Mouse (Mus musculus): Measurements from ENCODE around the gene Hoxa2. TPM values are rescaled to one million over a fixed set of nuclear protein-coding genes. Genes with fewer than 3 reads are reported as not detected.

The Hoxa2 gene
- total RNA-seq, 1 experiment, result 0.27 TPM

- TF ChIP-seq HCFC1 (IDR thresholded peaks at IDR 0.05; ENCODE audit: borderline replicate concordance, insufficient read depth, low read length) (no peak), MAFK (IDR thresholded peaks at IDR 0.05; ENCODE audit: insufficient read depth, low read depth, low read length) (no peak), ZC3H11A (IDR thresholded peaks at IDR 0.05; ENCODE audit: borderline replicate concordance, low read depth, low read length) (no peak), CHD2 (IDR thresholded peaks at IDR 0.05; ENCODE audit: low read depth, low read length) (no peak), ZNF384 (IDR thresholded peaks at IDR 0.05; ENCODE audit: low read depth, low read length) (no peak)
- in situ Hi-C loops (cut with MboI; ENCODE audit: low sequenced_read_pairs in 2 of 2, unreplicated experiment in 2 of 2), result loop anchor here in 1 of 2 experiments (10.0 kb wide), 1 partner anchor 141 kb away; the partner anchor contains the start of gene Evx1
- peaks cover 2 to 3% of the 10 kb centered on the region in 2 experiments; a peak in 1 of 4 replicates for H3K4me1 ChIP-seq (ENCODE audit: control insufficient read depth in 2 of 2, insufficient read depth in 2 of 2, low read length in 2 of 2, poor library complexity in 1 of 2)
- no peak overlapping the region for H3K4me3 ChIP-seq (ENCODE audit: insufficient read depth in 1 of 2, low read depth in 1 of 2, low read length in 2 of 2, poor library complexity in 1 of 2, severe bottlenecking in 1 of 2)
- no peaks in the 10 kb centered on the region for H3K36me3 ChIP-seq (ENCODE audit: control insufficient read depth, insufficient read depth, low read length, poor library complexity, severe bottlenecking)
- DNase-seq (ENCODE audit: low read depth, low spot score), result no peak
- H3K27ac ChIP-seq (ENCODE audit: insufficient read depth, low read depth, low read length, poor library complexity, severe bottlenecking), result no peak overlapping the region
- no peaks in the 10 kb centered on the region for H3K9me3 ChIP-seq (ENCODE audit: control insufficient read depth, insufficient read depth, low read depth, low read length)
- H3K9ac ChIP-seq (ENCODE audit: insufficient read depth, low read depth, low read length, poor library complexity, severe bottlenecking), result no peak overlapping the region
These were observed 9.0 kb upstream of the Hoxa2 start for GRCm38 (mm10) chr6:52173648-52174047.

- peak overlapping the region; percentile 50; the same call in 1 of the 2 replicates for H3K9ac ChIP-seq (ENCODE audit: insufficient read depth, low read depth, low read length, poor library complexity, severe bottlenecking)
- H3K4me1 ChIP-seq (ENCODE audit: control insufficient read depth in 2 of 2, insufficient read depth in 2 of 2, low read length in 2 of 2, poor library complexity in 1 of 2), result peaks cover 2 to 3% of the 10 kb centered on the region in 2 experiments; a peak in 1 of 4 replicates
- peak overlapping the region; percentile 58 to 61 for H3K4me3 ChIP-seq (ENCODE audit: insufficient read depth in 1 of 2, low read depth in 1 of 2, low read length in 2 of 2, poor library complexity in 1 of 2, severe bottlenecking in 1 of 2)
- no peaks in the 10 kb centered on the region for H3K9me3 ChIP-seq (ENCODE audit: control insufficient read depth, insufficient read depth, low read depth, low read length)
- TF ChIP-seq ZNF384 (IDR thresholded peaks at IDR 0.05; ENCODE audit: low read depth, low read length), result no peak
- TF ChIP-seq CHD2 (IDR thresholded peaks at IDR 0.05; ENCODE audit: low read depth, low read length), result peak; percentile 63; the same call in 1 of the 2 replicates
- DNase-seq (ENCODE audit: low read depth, low spot score), result peak; percentile 93
- in situ Hi-C loops (cut with MboI; ENCODE audit: low sequenced_read_pairs in 2 of 2, unreplicated experiment in 2 of 2), result loop anchor here in 1 of 2 experiments (10.0 kb wide), 1 partner anchor 142 kb away; the partner anchor contains the start of gene Evx1
- H3K27ac ChIP-seq (ENCODE audit: insufficient read depth, low read depth, low read length, poor library complexity, severe bottlenecking), result no peak overlapping the region
- H3K36me3 ChIP-seq (ENCODE audit: control insufficient read depth, insufficient read depth, low read length, poor library complexity, severe bottlenecking), result no peaks in the 10 kb centered on the region
These were observed 7.9 kb upstream of the Hoxa2 start for GRCm38 (mm10) chr6:52172501-52172900.

GRCm38 (mm10) chr6:52171938-52172337 is 7.3 kb upstream of the Hoxa2 start:
- Histone ChIP-seq H3K27ac (ENCODE audit: insufficient read depth, low read depth, low read length, poor library complexity, severe bottlenecking) (no peak overlapping the region), H3K4me1 (ENCODE audit: control insufficient read depth in 2 of 2, insufficient read depth in 2 of 2, low read length in 2 of 2, poor library complexity in 1 of 2) (peaks cover 2 to 3% of the 10 kb centered on the region in 2 experiments; a peak in 1 of 4 replicates), H3K4me3 (ENCODE audit: insufficient read depth in 1 of 2, low read depth in 1 of 2, low read length in 2 of 2, poor library complexity in 1 of 2, severe bottlenecking in 1 of 2) (peak overlapping the region; percentile 58 to 61), H3K9ac (ENCODE audit: insufficient read depth, low read depth, low read length, poor library complexity, severe bottlenecking) (no peak overlapping the region), H3K9me3 (ENCODE audit: control insufficient read depth, insufficient read depth, low read depth, low read length) (no peaks in the 10 kb centered on the region), H3K36me3 (ENCODE audit: control insufficient read depth, insufficient read depth, low read length, poor library complexity, severe bottlenecking) (no peaks in the 10 kb centered on the region)
- TF ChIP-seq CHD2 (IDR thresholded peaks at IDR 0.05; ENCODE audit: low read depth, low read length) (no peak), MAFK (IDR thresholded peaks at IDR 0.05; ENCODE audit: insufficient read depth, low read depth, low read length) (no peak), HCFC1 (IDR thresholded peaks at IDR 0.05; ENCODE audit: borderline replicate concordance, insufficient read depth, low read length) (no peak), ZNF384 (IDR thresholded peaks at IDR 0.05; ENCODE audit: low read depth, low read length) (no peak), ZC3H11A (IDR thresholded peaks at IDR 0.05; ENCODE audit: borderline replicate concordance, low read depth, low read length) (no peak)
- in situ Hi-C loops (cut with MboI; ENCODE audit: low sequenced_read_pairs in 2 of 2, unreplicated experiment in 2 of 2), result loop anchor here in 1 of 2 experiments (10.0 kb wide), 1 partner anchor 143 kb away; the partner anchor contains the start of gene Evx1
- no peak for DNase-seq (ENCODE audit: low read depth, low spot score)

- DNase-seq (ENCODE audit: low read depth, low spot score), result no peak
- Histone ChIP-seq H3K9ac (ENCODE audit: insufficient read depth, low read depth, low read length, poor library complexity, severe bottlenecking) (no peak overlapping the region), H3K4me3 (ENCODE audit: insufficient read depth in 1 of 2, low read depth in 1 of 2, low read length in 2 of 2, poor library complexity in 1 of 2, severe bottlenecking in 1 of 2) (no peak overlapping the region), H3K4me1 (ENCODE audit: control insufficient read depth in 2 of 2, insufficient read depth in 2 of 2, low read length in 2 of 2, poor library complexity in 1 of 2) (peaks cover under 1 to 3% of the 10 kb centered on the region in 2 experiments; a peak in 1 of 4 replicates), H3K36me3 (ENCODE audit: control insufficient read depth, insufficient read depth, low read length, poor library complexity, severe bottlenecking) (no peaks in the 10 kb centered on the region), H3K27ac (ENCODE audit: insufficient read depth, low read depth, low read length, poor library complexity, severe bottlenecking) (no peak overlapping the region), H3K9me3 (ENCODE audit: control insufficient read depth, insufficient read depth, low read depth, low read length) (no peaks in the 10 kb centered on the region)
- in situ Hi-C loops (cut with MboI; ENCODE audit: low sequenced_read_pairs in 2 of 2, unreplicated experiment in 2 of 2), result loop anchor here in 1 of 2 experiments (10.0 kb wide), 1 partner anchor 143 kb away; the partner anchor contains the start of gene Evx1
- TF ChIP-seq CHD2 (IDR thresholded peaks at IDR 0.05; ENCODE audit: low read depth, low read length) (no peak), MAFK (IDR thresholded peaks at IDR 0.05; ENCODE audit: insufficient read depth, low read depth, low read length) (no peak), HCFC1 (IDR thresholded peaks at IDR 0.05; ENCODE audit: borderline replicate concordance, insufficient read depth, low read length) (no peak)
These were observed 6.7 kb upstream of the Hoxa2 start for GRCm38 (mm10) chr6:52171331-52171730.

GRCm38 (mm10) chr6:52170898-52171223 is 6.2 kb upstream of the Hoxa2 start:
- TF ChIP-seq CHD2 (IDR thresholded peaks at IDR 0.05; ENCODE audit: low read depth, low read length), result no peak
- TF ChIP-seq MAFK (IDR thresholded peaks at IDR 0.05; ENCODE audit: insufficient read depth, low read depth, low read length), result no peak
- no peak for TF ChIP-seq ZC3H11A (IDR thresholded peaks at IDR 0.05; ENCODE audit: borderline replicate concordance, low read depth, low read length)
- no peak for TF ChIP-seq HCFC1 (IDR thresholded peaks at IDR 0.05; ENCODE audit: borderline replicate concordance, insufficient read depth, low read length)
- TF ChIP-seq ZNF384 (IDR thresholded peaks at IDR 0.05; ENCODE audit: low read depth, low read length), result no peak
- no peak overlapping the region for H3K27ac ChIP-seq (ENCODE audit: insufficient read depth, low read depth, low read length, poor library complexity, severe bottlenecking)
- H3K36me3 ChIP-seq (ENCODE audit: control insufficient read depth, insufficient read depth, low read length, poor library complexity, severe bottlenecking), result no peaks in the 10 kb centered on the region
- no peak overlapping the region for H3K9ac ChIP-seq (ENCODE audit: insufficient read depth, low read depth, low read length, poor library complexity, severe bottlenecking)
- H3K4me1 ChIP-seq (ENCODE audit: control insufficient read depth in 2 of 2, insufficient read depth in 2 of 2, low read length in 2 of 2, poor library complexity in 1 of 2), result peaks cover 0 to 3% of the 10 kb centered on the region in 2 experiments; a peak in 1 of 4 replicates
- H3K9me3 ChIP-seq (ENCODE audit: control insufficient read depth, insufficient read depth, low read depth, low read length), result no peaks in the 10 kb centered on the region
- in situ Hi-C loops (cut with MboI; ENCODE audit: low sequenced_read_pairs in 2 of 2, unreplicated experiment in 2 of 2), result loop anchor here in 1 of 2 experiments (10.0 kb wide), 1 partner anchor 144 kb away; the partner anchor contains the start of gene Evx1
- H3K4me3 ChIP-seq (ENCODE audit: insufficient read depth in 1 of 2, low read depth in 1 of 2, low read length in 2 of 2, poor library complexity in 1 of 2, severe bottlenecking in 1 of 2), result peak overlapping the region in 1 of 2 experiments; percentile 32; a peak in 1 of 4 replicates
- no peak for DNase-seq (ENCODE audit: low read depth, low spot score)

All from ES-E14 (cell line).